Mouse (Mus musculus): Measurements from ENCODE around the gene Luc7l. TPM values are rescaled to one million over a fixed set of nuclear protein-coding genes. Genes with fewer than 3 reads are reported as not detected.
"Not testable (repeated sequence)": the region's sequence is repeated elsewhere in the genome, so short reads cannot be mapped to it uniquely, and the experiment has no call there.

Luc7l gene
- polyA plus RNA-seq, 1 experiment, result 23.7 TPM

- Histone ChIP-seq H3K4me1 (peaks cover 17% of the 10 kb centered on the region), H3K27me3 (replicated peaks) (no peaks in the 10 kb centered on the region), H3K36me3 (replicated peaks; ENCODE audit: low read length) (peaks cover 82% of the 10 kb centered on the region), H3K4me3 (replicated peaks) (no peak overlapping the region), H3K9me3 (no peaks in the 10 kb centered on the region)
- TF ChIP-seq GATA1 (IDR thresholded peaks at IDR 0.05; ENCODE audit: borderline replicate concordance, low read length) (no peak), FLI1 (IDR thresholded peaks at IDR 0.05; ENCODE audit: low read length) (no peak)
These were observed 24.0 kb downstream of the Luc7l start for GRCm38 (mm10) chr17:26276711-26277110.

- H3K4me1 ChIP-seq, result peaks cover 5% of the 10 kb centered on the region; the same call in 1 of the 2 replicates
- H3K9me3 ChIP-seq, result peaks cover 3% of the 10 kb centered on the region
- TF ChIP-seq GATA1 (IDR thresholded peaks at IDR 0.05; ENCODE audit: borderline replicate concordance, low read length), result no peak
- H3K36me3 ChIP-seq (replicated peaks; ENCODE audit: low read length), result peaks cover 100% of the 10 kb centered on the region
- no peaks in the 10 kb centered on the region for H3K27me3 ChIP-seq (replicated peaks)
- no peak overlapping the region for H3K4me3 ChIP-seq (replicated peaks)
These were observed 33.7 kb downstream of the Luc7l start for GRCm38 (mm10) chr17:26286199-26286955.

- Histone ChIP-seq H3K36me3 (replicated peaks; ENCODE audit: low read length) (peaks cover 70% of the 10 kb centered on the region), H3K4me3 (replicated peaks) (no peak overlapping the region)
These were observed 36.8 kb downstream of the Luc7l start for GRCm38 (mm10) chr17:26289475-26289874.

GRCm38 (mm10) chr17:26298318-26298717 is 45.6 kb downstream of the Luc7l start:
- H3K4me1 ChIP-seq; H3K4me3 ChIP-seq (replicated peaks); H3K36me3 ChIP-seq (replicated peaks; ENCODE audit: low read length): not testable (repeated sequence)
- peaks cover 16% of the 10 kb centered on the region for H3K9me3 ChIP-seq
- peaks cover 15% of the 10 kb centered on the region for H3K27me3 ChIP-seq (replicated peaks)

More at GRCm38 (mm10) chr17:26289475-26289874, 36.8 kb downstream of the Luc7l start:
- Histone ChIP-seq H3K27me3 (replicated peaks) (no peaks in the 10 kb centered on the region), H3K4me1 (peaks cover 5% of the 10 kb centered on the region; the same call in 1 of the 2 replicates), H3K9me3 (peaks cover 10% of the 10 kb centered on the region)
- TF ChIP-seq GATA1 (IDR thresholded peaks at IDR 0.05; ENCODE audit: borderline replicate concordance, low read length) (no peak), FLI1 (IDR thresholded peaks at IDR 0.05; ENCODE audit: low read length) (no peak)

- Histone ChIP-seq H3K36me3 (replicated peaks; ENCODE audit: low read length) (no peaks in the 10 kb centered on the region), H3K4me3 (replicated peaks) (no peak overlapping the region), H3K9me3 (peaks cover 11% of the 10 kb centered on the region), H3K27me3 (replicated peaks) (peaks cover 34% of the 10 kb centered on the region), H3K4me1 (peaks cover 5% of the 10 kb centered on the region)
- no peak for TF ChIP-seq GATA1 (IDR thresholded peaks at IDR 0.05; ENCODE audit: borderline replicate concordance, low read length)
- TF ChIP-seq FLI1 (IDR thresholded peaks at IDR 0.05; ENCODE audit: low read length), result no peak
These were observed 61.6 kb downstream of the Luc7l start for GRCm38 (mm10) chr17:26314291-26314690.

- TF ChIP-seq GATA1 (IDR thresholded peaks at IDR 0.05; ENCODE audit: borderline replicate concordance, low read length) (no peak), FLI1 (IDR thresholded peaks at IDR 0.05; ENCODE audit: low read length) (no peak)
- Histone ChIP-seq H3K4me3 (replicated peaks) (no peak overlapping the region), H3K36me3 (replicated peaks; ENCODE audit: low read length) (no peaks in the 10 kb centered on the region), H3K4me1 (peaks cover 11% of the 10 kb centered on the region), H3K9me3 (peaks cover 23% of the 10 kb centered on the region), H3K27me3 (replicated peaks) (peaks cover 41% of the 10 kb centered on the region)
These were observed 62.8 kb downstream of the Luc7l start for GRCm38 (mm10) chr17:26315474-26315873.

- peak overlapping the region; percentile 74 for H3K4me3 ChIP-seq (replicated peaks)
These were observed 65.7 kb downstream of the Luc7l start for GRCm38 (mm10) chr17:26318441-26318840.

More at GRCm38 (mm10) chr17:26318441-26318840, 65.7 kb downstream of the Luc7l start:
- Histone ChIP-seq H3K27me3 (replicated peaks) (peaks cover 51% of the 10 kb centered on the region), H3K4me1 (peaks cover 6% of the 10 kb centered on the region; the same call in 1 of the 2 replicates), H3K36me3 (replicated peaks; ENCODE audit: low read length) (no peaks in the 10 kb centered on the region), H3K9me3 (peaks cover 41% of the 10 kb centered on the region)
- TF ChIP-seq GATA1 (IDR thresholded peaks at IDR 0.05; ENCODE audit: borderline replicate concordance, low read length), result no peak
- TF ChIP-seq FLI1 (IDR thresholded peaks at IDR 0.05; ENCODE audit: low read length), result no peak

Other genes starting within 250 kb of the Luc7l start
- 2.7 and 4.0 TPM in 2 replicates for gene Rab11fip3, start 183.3 kb upstream of the Luc7l start, polyA plus RNA-seq (2012; ENCODE audit: insufficient read depth, low replicate concordance)
- 0.35 and 1.5 TPM in 2 replicates for gene Decr2, start 162.6 kb upstream of the Luc7l start, polyA plus RNA-seq (2012; ENCODE audit: insufficient read depth, low replicate concordance)
- gene Nme4, start 157.3 kb upstream of the Luc7l start, polyA plus RNA-seq (2012; ENCODE audit: insufficient read depth, low replicate concordance), result 28.9 and 32.8 TPM in 2 replicates
- gene Tmem8, start 139.6 kb upstream of the Luc7l start, polyA plus RNA-seq (2012; ENCODE audit: insufficient read depth, low replicate concordance), result 3.3 and 4.1 TPM in 2 replicates
- gene Mrpl28, start 129.4 kb upstream of the Luc7l start, polyA plus RNA-seq (2012; ENCODE audit: insufficient read depth, low replicate concordance), result 104 and 138 TPM in 2 replicates
- 12.5 and 19.6 TPM in 2 replicates for gene Axin1, start 114.2 kb upstream of the Luc7l start, polyA plus RNA-seq (2012; ENCODE audit: insufficient read depth, low replicate concordance)
- not detected in 2 replicates for gene Pdia2, start 53.8 kb upstream of the Luc7l start, polyA plus RNA-seq (2012; ENCODE audit: insufficient read depth, low replicate concordance)
- 0.84 and 8.2 TPM in 2 replicates for gene Rgs11, start 49.9 kb upstream of the Luc7l start, polyA plus RNA-seq (2012; ENCODE audit: insufficient read depth, low replicate concordance)
- not detected in 2 replicates for gene Arhgdig, start 45.1 kb upstream of the Luc7l start, polyA plus RNA-seq (2012; ENCODE audit: insufficient read depth, low replicate concordance)
- gene Fam234a, start 8.7 kb upstream of the Luc7l start, polyA plus RNA-seq (2012; ENCODE audit: insufficient read depth, low replicate concordance), result 7.0 and 8.3 TPM in 2 replicates
- 0.16 TPM in 1 of 2 replicates, not detected in the other for gene Neurl1b, start 161.9 kb downstream of the Luc7l start, polyA plus RNA-seq (2012; ENCODE audit: insufficient read depth, low replicate concordance)

Measured in megakaryocyte, embryonic 14.5 days (primary cell).